Mouse (Mus musculus) heart, embryonic 13.5 days (tissue): ENCODE measurements at regions not wholly inside any gene's neighbourhood (a gene's known extent, or its start where the extent isn't known, plus 50 kb on each side); places are given as distances from the start of the nearest gene placed in this dataset.
"Not testable (repeated sequence)": the region's sequence is repeated elsewhere in the genome, so short reads cannot be mapped to it uniquely, and the experiment has no call there.

Experiments used
- ATAC-seq: fragments of 200-750 bp; cut with Nextera tagmentation; 2 replicates; pipeline ENCODE4 v1.8.0; 2017; ENCODE audit warnings: moderate TSS enrichment; ENCODE audit not compliant: insufficient number of reproducible peaks, low FRiP score, low TSS enrichment; ENCODE audit errors: extremely low read depth
- H3K27ac ChIP-seq: fragments of 300-500 bp; sonication (generic); replicated peaks from 2 replicates; pipeline ENCODE4 v1.5.1; 2015; ENCODE audit warnings: moderate library complexity, mild to moderate bottlenecking, inconsistent platforms
- H3K27me3 ChIP-seq: fragments of 300-500 bp; sonication (generic); replicated peaks from 2 replicates; pipeline ENCODE4 v1.6.1; 2015; ENCODE audit warnings: mild to moderate bottlenecking, inconsistent platforms
- H3K36me3 ChIP-seq: fragments of 300-500 bp; sonication (generic); 2 replicates; pipeline ENCODE4 v1.6.1; 2015; ENCODE audit warnings: mild to moderate bottlenecking, inconsistent platforms
- H3K4me1 ChIP-seq: fragments of 300-500 bp; sonication (generic); 2 replicates; pipeline ENCODE4 v1.6.1; 2015; ENCODE audit warnings: inconsistent platforms
- H3K4me2 ChIP-seq: fragments of 300-500 bp; sonication (generic); 2 replicates; pipeline ENCODE4 v1.6.1; 2015; ENCODE audit warnings: inconsistent platforms, mild to moderate bottlenecking, moderate library complexity
- H3K4me3 ChIP-seq: fragments of 300-500 bp; sonication (generic); 2 replicates; pipeline ENCODE4 v1.5.1; 2015; ENCODE audit warnings: moderate library complexity, mild to moderate bottlenecking, inconsistent platforms
- H3K9ac ChIP-seq: fragments of 300-500 bp; sonication (generic); 2 replicates; pipeline ENCODE4 v1.6.1; 2015; ENCODE audit warnings: inconsistent platforms, mild to moderate bottlenecking, moderate library complexity
- H3K9me3 ChIP-seq: fragments of 300-500 bp; sonication (generic); 2 replicates; pipeline ENCODE4 v1.6.1; 2016; ENCODE audit warnings: inconsistent platforms
- WGBS: fragments of 180-500 bp; shearing (Covaris S2); methylation state at CpG from one replicate; pipeline ENCODE4 v1.1.7; 2015; ENCODE audit warnings: mixed read lengths; 5-methylcytosine and 5-hydroxymethylcytosine counted together

DNA sequence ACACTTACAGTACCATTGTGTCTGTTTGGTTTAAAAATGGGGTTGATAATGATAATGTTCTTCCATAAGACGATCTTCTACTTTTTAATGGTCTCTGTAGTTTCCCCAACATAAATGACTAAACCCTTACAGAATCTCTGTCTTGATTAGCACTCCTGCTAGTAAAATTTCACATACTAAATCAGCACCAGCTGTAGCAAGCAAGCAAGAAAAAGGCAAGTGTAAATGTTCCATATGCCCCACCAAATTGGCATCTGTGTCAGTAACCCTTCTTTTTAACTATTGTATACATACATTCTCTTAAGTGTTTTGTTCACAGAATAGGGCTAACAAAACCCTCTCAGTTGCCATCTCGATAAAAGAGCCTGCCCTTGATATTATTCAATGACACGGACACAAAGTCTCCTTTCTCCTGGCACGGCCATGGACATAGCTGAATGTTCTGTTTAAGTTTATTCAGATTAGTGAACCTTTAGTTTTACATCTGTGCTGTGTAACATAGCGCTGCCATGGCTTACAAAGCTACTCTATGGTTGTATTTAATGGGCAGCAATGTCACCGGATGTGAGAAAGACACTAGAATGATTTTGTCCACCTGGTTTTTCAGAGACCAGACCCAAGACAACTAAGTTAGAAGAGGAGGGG lies 414.3 kb downstream of the Gtdc1 start:
- Histone ChIP-seq H3K27ac (no peak overlapping the region), H3K9ac (no peak overlapping the region), H3K27me3 (no peaks in the 10 kb centered on the region), H3K4me3 (no peak overlapping the region), H3K36me3 (no peaks in the 10 kb centered on the region), H3K4me1 (peaks cover 6% of the 10 kb centered on the region; the same call in 1 of the 2 replicates), H3K4me2 (no peak overlapping the region), H3K9me3 (no peaks in the 10 kb centered on the region)
- 76% methylated on average over 6 of the region's 6 CpGs for WGBS
- ATAC-seq, result no peak

DNA sequence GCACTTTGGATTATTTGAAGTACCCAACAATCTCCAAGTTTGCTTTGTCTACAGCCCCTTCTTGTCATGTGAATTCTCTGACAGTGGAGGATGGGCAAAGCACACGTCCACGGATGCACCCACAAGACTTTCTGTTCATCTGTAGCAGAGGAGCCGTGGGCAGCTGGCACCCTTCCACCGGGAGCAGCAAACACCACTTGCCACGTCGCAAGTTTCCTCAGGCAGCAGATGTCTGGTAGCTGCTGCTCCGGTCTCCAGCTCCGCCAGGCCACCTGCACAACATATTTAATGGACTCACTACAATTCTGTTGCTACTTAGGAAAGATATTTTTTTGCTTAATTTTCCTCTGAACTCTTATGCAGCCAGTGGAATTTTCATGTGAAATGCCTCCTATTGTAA lies 415.1 kb downstream of the Gtdc1 start:
- Histone ChIP-seq H3K9ac (no peak overlapping the region), H3K27ac (no peak overlapping the region), H3K4me1 (no peaks in the 10 kb centered on the region), H3K4me2 (no peak overlapping the region), H3K36me3 (no peaks in the 10 kb centered on the region), H3K27me3 (no peaks in the 10 kb centered on the region), H3K4me3 (no peak overlapping the region), H3K9me3 (no peaks in the 10 kb centered on the region)
- WGBS, result 57% methylated on average over 8 of the region's 8 CpGs
- ATAC-seq, result no peak

DNA sequence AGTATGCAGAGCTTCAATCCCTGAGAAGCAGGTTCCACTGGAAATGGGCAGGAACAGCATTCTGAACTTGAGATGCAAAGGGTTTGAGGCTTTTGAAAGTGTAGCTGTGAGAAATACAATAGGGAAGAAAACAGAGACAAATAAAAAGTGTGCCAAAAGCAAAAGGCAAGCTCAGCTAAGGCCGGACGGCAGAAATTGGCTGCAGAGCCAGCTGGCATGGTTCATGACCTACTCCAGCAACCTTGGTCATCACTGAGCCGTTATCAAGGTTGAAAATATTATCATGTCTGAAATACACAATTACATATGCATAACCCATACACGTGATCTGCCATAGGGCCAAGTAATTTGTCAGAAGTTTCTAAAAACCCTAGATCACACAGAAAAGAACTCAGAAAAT lies 418.4 kb downstream of the Gtdc1 start:
- WGBS, result 82% methylated on average over 4 of the region's 4 CpGs
- no peak overlapping the region for H3K9ac ChIP-seq

DNA sequence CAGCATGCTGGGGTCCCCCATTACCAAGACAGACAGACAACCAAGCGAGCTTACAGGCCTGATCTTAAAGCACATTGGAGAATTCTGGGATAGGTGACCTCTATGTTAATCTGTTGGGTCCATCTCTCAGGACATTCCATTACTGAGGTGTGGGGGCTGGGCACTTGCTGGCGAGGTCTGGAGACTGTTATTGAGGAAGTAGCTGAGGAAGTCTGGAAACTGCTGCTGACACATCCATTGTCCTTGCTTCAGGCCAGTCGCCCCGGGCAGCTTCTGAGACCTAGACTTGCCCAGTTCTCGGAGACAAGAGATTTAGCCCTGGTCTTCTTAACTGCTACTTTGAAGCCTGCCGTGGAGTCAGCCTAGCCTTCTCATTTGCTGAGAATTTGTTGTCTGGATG lies 423.2 kb downstream of the Gtdc1 start:
- peak overlapping the region; percentile 17; the same call in 1 of the 2 replicates for H3K27ac ChIP-seq
- no peak overlapping the region for H3K9ac ChIP-seq
- H3K36me3 ChIP-seq, result no peaks in the 10 kb centered on the region
- no peak for ATAC-seq
- 34% methylated on average over 6 of the region's 6 CpGs for WGBS
- no peaks in the 10 kb centered on the region for H3K9me3 ChIP-seq
- H3K27me3 ChIP-seq, result no peaks in the 10 kb centered on the region
- no peak overlapping the region for H3K4me3 ChIP-seq
- no peaks in the 10 kb centered on the region for H3K4me1 ChIP-seq
- H3K4me2 ChIP-seq, result no peak overlapping the region

More for the DNA sequence above, 418.4 kb downstream of the Gtdc1 start:
- ATAC-seq, result no peak
- H3K27me3 ChIP-seq, result no peaks in the 10 kb centered on the region
- no peak overlapping the region for H3K4me2 ChIP-seq
- H3K27ac ChIP-seq, result no peak overlapping the region
- H3K4me3 ChIP-seq, result no peak overlapping the region
- H3K4me1 ChIP-seq, result no peaks in the 10 kb centered on the region
- H3K36me3 ChIP-seq, result no peaks in the 10 kb centered on the region
- no peaks in the 10 kb centered on the region for H3K9me3 ChIP-seq

DNA sequence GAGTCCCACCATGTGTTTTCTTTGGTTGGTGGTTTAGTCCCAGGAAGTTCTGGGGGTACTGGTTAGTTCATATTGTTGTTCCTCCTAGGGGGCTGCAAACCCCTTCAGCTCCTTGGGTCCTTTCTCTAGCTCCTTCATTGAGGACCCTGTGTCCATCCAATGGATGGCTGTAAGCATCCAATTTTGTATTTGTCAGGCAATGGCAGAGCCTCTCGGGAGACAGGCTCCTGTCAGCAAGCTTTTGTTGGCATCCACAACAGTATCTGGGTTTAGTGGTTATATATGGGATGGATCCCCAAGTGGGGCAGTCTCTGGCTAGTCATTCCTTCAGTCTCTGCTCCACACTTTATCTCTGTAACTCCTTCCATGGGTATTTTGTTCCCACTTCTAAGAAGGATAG lies 436.7 kb downstream of the Gtdc1 start:
- ATAC-seq, H3K36me3 ChIP-seq, H3K4me2 ChIP-seq, H3K4me1 ChIP-seq, H3K9me3 ChIP-seq, H3K27ac ChIP-seq, H3K9ac ChIP-seq, H3K27me3 ChIP-seq, H3K4me3 ChIP-seq: not testable (repeated sequence)
- 71% methylated on average over 1 of the region's 1 CpGs for WGBS

DNA sequence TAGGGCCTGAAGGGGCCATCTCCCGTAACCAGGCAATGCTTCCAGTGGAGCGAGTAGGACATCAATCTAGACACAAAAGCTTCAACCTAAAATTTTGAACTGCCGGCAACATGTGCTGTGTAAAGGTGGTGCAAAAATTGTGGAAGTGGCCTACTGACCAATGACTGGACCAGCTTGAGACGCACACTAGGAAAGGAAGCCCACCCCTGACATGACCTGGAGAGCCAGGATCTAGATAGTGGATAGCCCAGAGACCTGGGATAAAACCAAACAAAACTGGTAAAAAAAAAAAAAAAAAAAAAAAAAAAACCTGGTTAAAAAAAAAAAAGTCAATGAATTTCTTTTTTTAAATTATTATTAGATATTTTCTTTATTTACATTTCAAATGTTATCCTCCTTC lies 437.2 kb downstream of the Gtdc1 start:
- H3K27ac ChIP-seq, result no peak overlapping the region
- no peak overlapping the region for H3K4me3 ChIP-seq
- 84% methylated on average over 4 of the region's 4 CpGs for WGBS
- no peaks in the 10 kb centered on the region for H3K36me3 ChIP-seq
- no peak overlapping the region for H3K4me2 ChIP-seq
- ATAC-seq, result no peak
- no peaks in the 10 kb centered on the region for H3K9me3 ChIP-seq
- no peaks in the 10 kb centered on the region for H3K4me1 ChIP-seq
- no peak overlapping the region for H3K9ac ChIP-seq
- no peaks in the 10 kb centered on the region for H3K27me3 ChIP-seq

DNA sequence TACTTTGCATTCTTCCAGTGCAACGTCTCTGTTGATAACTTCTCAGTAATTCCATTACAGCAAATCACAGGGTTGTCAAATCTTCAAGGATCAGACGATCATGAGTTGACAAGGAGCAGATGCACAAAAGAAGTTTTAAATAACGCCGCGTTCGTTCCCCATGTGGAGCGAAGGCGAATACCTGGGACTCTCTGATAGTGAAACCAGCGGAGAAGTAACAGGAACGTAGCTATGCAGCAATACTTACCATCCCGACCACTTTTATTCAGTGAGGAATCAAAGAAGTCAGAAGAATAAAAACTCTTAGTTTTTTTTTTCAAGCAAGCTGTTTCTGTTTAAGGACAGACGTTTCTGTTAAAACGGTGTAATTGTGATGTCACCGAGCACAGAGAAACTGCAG lies 441.6 kb downstream of the Gtdc1 start:
- ATAC-seq, result no peak
- Histone ChIP-seq H3K27ac (no peak overlapping the region), H3K27me3 (no peaks in the 10 kb centered on the region), H3K36me3 (no peaks in the 10 kb centered on the region), H3K4me1 (no peaks in the 10 kb centered on the region), H3K9ac (no peak overlapping the region), H3K4me3 (no peak overlapping the region), H3K4me2 (no peak overlapping the region), H3K9me3 (peaks cover 2% of the 10 kb centered on the region; the same call in 1 of the 2 replicates)
- WGBS, result 71% methylated on average over 14 of the region's 14 CpGs

DNA sequence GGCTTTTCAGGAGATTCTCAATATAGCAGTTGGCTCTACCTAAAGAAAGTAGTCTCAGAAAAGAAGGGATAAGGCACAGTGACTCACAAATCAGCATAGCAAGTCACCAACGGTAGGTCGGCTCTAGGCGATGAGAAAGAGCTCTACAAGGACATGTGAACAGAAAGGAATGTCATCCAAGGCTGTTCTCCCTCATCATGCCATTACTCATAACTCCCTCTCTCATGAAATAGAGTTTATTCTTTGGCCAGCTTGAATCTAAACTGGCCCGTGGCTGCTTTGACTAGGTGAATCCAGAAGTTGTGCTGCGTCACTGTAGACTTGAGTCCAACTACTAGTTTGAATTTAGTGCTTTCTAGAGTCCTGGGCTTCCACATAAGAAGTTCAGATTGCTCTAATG lies 447.7 kb downstream of the Gtdc1 start:
- Histone ChIP-seq H3K27ac (no peak overlapping the region), H3K36me3 (no peaks in the 10 kb centered on the region), H3K9me3 (peaks cover 2% of the 10 kb centered on the region; the same call in 1 of the 2 replicates), H3K4me1 (no peaks in the 10 kb centered on the region), H3K4me2 (no peak overlapping the region), H3K4me3 (no peak overlapping the region), H3K27me3 (no peaks in the 10 kb centered on the region), H3K9ac (no peak overlapping the region)
- no peak for ATAC-seq
- 87% methylated on average over 5 of the region's 5 CpGs for WGBS

DNA sequence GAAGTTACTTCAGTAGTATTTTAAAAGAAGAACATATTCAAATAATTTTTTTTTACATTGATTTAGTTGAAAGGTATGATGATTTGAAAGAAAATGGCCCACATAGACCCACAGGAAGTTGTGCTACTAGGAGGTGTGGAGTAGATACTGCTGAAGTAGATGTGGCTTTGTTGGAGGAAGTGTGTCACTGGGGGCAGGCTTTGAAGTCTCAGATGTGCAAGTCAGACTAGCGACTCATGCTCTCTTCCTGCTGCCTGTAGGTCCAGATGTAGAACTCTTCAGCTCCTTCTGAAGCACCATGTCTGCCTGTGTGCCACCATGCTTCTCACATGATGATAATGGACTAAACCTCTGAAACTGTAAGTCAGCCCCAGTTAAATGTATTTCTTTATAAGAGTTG lies 452.0 kb downstream of the Gtdc1 start:
- WGBS, result 66% methylated on average over 1 of the region's 1 CpGs
- no peak overlapping the region for H3K9ac ChIP-seq

DNA sequence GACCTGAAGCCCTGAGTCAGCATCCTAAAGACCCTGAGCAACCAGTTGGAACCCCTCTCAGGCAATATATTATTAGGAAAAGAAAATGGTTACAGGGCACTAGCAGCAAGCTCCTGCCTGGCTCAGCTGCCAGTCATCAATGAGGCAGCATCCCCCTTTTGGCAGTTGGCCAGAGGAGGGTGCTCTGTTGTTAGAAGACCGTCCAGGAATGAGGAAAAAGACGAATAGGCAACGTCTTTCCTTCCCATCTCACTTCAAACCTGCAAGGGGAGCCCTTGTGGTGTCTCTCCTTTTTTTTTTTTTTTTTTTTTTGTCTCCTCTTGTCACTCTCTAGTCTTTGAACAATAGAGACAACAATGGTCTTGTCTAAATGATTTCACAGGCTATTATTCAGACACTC lies 452.8 kb downstream of the Gtdc1 start:
- 17% methylated on average over 3 of the region's 3 CpGs for WGBS
- no peak overlapping the region for H3K4me3 ChIP-seq
- no peak overlapping the region for H3K4me2 ChIP-seq
- no peaks in the 10 kb centered on the region for H3K36me3 ChIP-seq
- H3K4me1 ChIP-seq, result no peaks in the 10 kb centered on the region
- H3K27me3 ChIP-seq, result no peaks in the 10 kb centered on the region
- no peak overlapping the region for H3K27ac ChIP-seq
- no peak overlapping the region for H3K9ac ChIP-seq
- H3K9me3 ChIP-seq, result no peaks in the 10 kb centered on the region
- ATAC-seq, result no peak

More for the DNA sequence above, 452.0 kb downstream of the Gtdc1 start:
- no peaks in the 10 kb centered on the region for H3K36me3 ChIP-seq
- no peak overlapping the region for H3K4me2 ChIP-seq
- H3K27ac ChIP-seq, result no peak overlapping the region
- H3K27me3 ChIP-seq, result no peaks in the 10 kb centered on the region
- H3K4me1 ChIP-seq, result no peaks in the 10 kb centered on the region
- no peak for ATAC-seq
- H3K4me3 ChIP-seq, result no peak overlapping the region
- H3K9me3 ChIP-seq, result no peaks in the 10 kb centered on the region

DNA sequence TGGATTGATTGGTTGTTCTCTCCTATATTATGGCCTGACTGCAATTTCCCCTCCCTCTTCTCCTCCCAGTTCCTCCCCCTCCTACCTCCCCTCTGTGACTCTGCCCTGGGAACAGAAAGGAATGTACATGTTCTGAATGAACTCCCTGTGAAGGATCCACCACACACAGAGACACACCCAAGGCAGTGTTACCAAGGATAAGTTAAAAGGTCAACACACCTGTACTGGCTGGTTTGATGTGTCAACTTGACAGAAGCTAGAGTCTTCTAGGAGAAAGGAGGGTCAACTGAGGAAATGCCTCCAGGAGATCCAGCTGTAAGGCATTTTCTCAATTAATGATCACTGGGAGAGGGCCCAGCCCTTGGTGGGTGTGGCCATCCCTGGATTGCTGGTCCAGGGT lies 456.1 kb downstream of the Gtdc1 start:
- no peak overlapping the region for H3K9ac ChIP-seq
- no peak overlapping the region for H3K4me2 ChIP-seq
- H3K9me3 ChIP-seq, result no peaks in the 10 kb centered on the region
- H3K36me3 ChIP-seq, result no peaks in the 10 kb centered on the region
- no peak overlapping the region for H3K27ac ChIP-seq
- no peak for ATAC-seq
- H3K4me3 ChIP-seq, result no peak overlapping the region
- no peaks in the 10 kb centered on the region for H3K27me3 ChIP-seq
- H3K4me1 ChIP-seq, result no peaks in the 10 kb centered on the region

DNA sequence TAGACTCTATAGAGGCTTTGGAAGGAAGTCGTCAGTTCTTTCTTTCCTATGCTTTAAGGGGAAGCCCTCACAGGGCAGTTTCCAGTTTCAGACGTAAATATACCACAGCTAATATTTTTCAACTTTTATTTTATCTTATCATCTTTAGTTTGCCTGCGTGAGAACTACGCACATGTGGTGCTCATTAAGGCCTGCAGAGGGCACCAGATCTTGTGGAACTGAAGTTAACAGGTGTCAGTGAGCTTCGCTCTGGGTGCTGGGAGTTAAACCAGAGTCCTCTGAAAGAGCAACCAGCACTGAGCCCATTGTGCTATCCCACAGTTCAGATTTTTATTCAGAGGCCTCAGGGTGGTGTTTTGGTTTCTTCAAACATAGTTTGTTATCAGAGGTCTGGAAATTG lies 456.5 kb downstream of the Gtdc1 start:
- no peaks in the 10 kb centered on the region for H3K36me3 ChIP-seq
- H3K27me3 ChIP-seq, result no peaks in the 10 kb centered on the region
- no peaks in the 10 kb centered on the region for H3K4me1 ChIP-seq
- no peak overlapping the region for H3K4me3 ChIP-seq
- no peak overlapping the region for H3K27ac ChIP-seq
- H3K9me3 ChIP-seq, result no peaks in the 10 kb centered on the region
- ATAC-seq, result no peak
- H3K4me2 ChIP-seq, result no peak overlapping the region
- H3K9ac ChIP-seq, result no peak overlapping the region
- WGBS, result 86% methylated on average over 5 of the region's 5 CpGs
